Mouse (Mus musculus): ENCODE measurements around the gene Cmah.

GRCm38 (mm10) chr13:24342091-24342490 lies 14.9 kb downstream of the Cmah start:
- TF ChIP-seq CTCF (IDR thresholded peaks at IDR 0.05; ENCODE audit: control insufficient read depth, insufficient read depth, insufficient replicate concordance, low read depth, low read length) (no peak), POLR2A (IDR thresholded peaks at IDR 0.05; ENCODE audit: control insufficient read depth, low read depth, low read length) (no peak)
